Mouse (Mus musculus): ENCODE measurements around the gene Hexb. TPM values are rescaled to one million over a fixed set of nuclear protein-coding genes. Genes with fewer than 3 reads are reported as not detected.

Hexb gene
- polyA plus RNA-seq, 1 experiment from 2014 or later = 273 TPM

GRCm38 (mm10) chr13:97215563-97215962 lies 17.4 kb upstream of the Hexb start:
- H3K9ac ChIP-seq (ENCODE audit: low read depth, low read length) = no peak overlapping the region
- WGBS = 65% methylated on average over 4 of the region's 4 CpGs
- H3K36me3 ChIP-seq (ENCODE audit: control insufficient read depth, insufficient read depth) = no peaks in the 10 kb centered on the region
- H3K4me2 ChIP-seq (replicated peaks; ENCODE audit: low read depth) = no peak overlapping the region
- no peaks in the 10 kb centered on the region for H3K27me3 ChIP-seq (replicated peaks; ENCODE audit: control insufficient read depth, insufficient read depth, low read length)
- ATAC-seq = no peak
- H3K4me3 ChIP-seq (ENCODE audit: low read depth, low read length) = no peak overlapping the region
- no peaks in the 10 kb centered on the region for H3K9me3 ChIP-seq (ENCODE audit: control insufficient read depth)
- no peak overlapping the region for H3K27ac ChIP-seq (ENCODE audit: low read depth, low read length)
- H3K4me1 ChIP-seq (replicated peaks; ENCODE audit: control insufficient read depth, insufficient read depth, low read length) = no peaks in the 10 kb centered on the region
- no peak for TF ChIP-seq CTCF (IDR thresholded peaks at IDR 0.05; ENCODE audit: low read depth)

GRCm38 (mm10) chr13:97214583-97215268 lies 16.6 kb upstream of the Hexb start:
- H3K4me2 ChIP-seq (replicated peaks; ENCODE audit: low read depth) = no peak overlapping the region
- 73% methylated on average over 3 of the region's 3 CpGs for WGBS
- H3K36me3 ChIP-seq (ENCODE audit: control insufficient read depth, insufficient read depth) = no peaks in the 10 kb centered on the region
- no peak overlapping the region for H3K9ac ChIP-seq (ENCODE audit: low read depth, low read length)
- no peak for TF ChIP-seq CTCF (IDR thresholded peaks at IDR 0.05; ENCODE audit: low read depth)
- no peaks in the 10 kb centered on the region for H3K9me3 ChIP-seq (ENCODE audit: control insufficient read depth)
- no peak for ATAC-seq
- no peak overlapping the region for H3K27ac ChIP-seq (ENCODE audit: low read depth, low read length)
- H3K27me3 ChIP-seq (replicated peaks; ENCODE audit: control insufficient read depth, insufficient read depth, low read length) = no peaks in the 10 kb centered on the region
- H3K4me3 ChIP-seq (ENCODE audit: low read depth, low read length) = no peak overlapping the region
- H3K4me1 ChIP-seq (replicated peaks; ENCODE audit: control insufficient read depth, insufficient read depth, low read length) = no peaks in the 10 kb centered on the region

GRCm38 (mm10) chr13:97208500-97209010 lies 10.4 kb upstream of the Hexb start:
- Histone ChIP-seq H3K27me3 (replicated peaks; ENCODE audit: control insufficient read depth, insufficient read depth, low read length) (no peaks in the 10 kb centered on the region), H3K4me2 (replicated peaks; ENCODE audit: low read depth) (no peak overlapping the region), H3K36me3 (ENCODE audit: control insufficient read depth, insufficient read depth) (no peaks in the 10 kb centered on the region), H3K9ac (ENCODE audit: low read depth, low read length) (no peak overlapping the region), H3K4me1 (replicated peaks; ENCODE audit: control insufficient read depth, insufficient read depth, low read length) (peaks cover 4% of the 10 kb centered on the region; the same call in 1 of the 2 replicates), H3K4me3 (ENCODE audit: low read depth, low read length) (no peak overlapping the region), H3K9me3 (ENCODE audit: control insufficient read depth) (no peaks in the 10 kb centered on the region), H3K27ac (ENCODE audit: low read depth, low read length) (no peak overlapping the region; the same call in 1 of the 2 replicates)
- 66% methylated on average over 3 of the region's 3 CpGs for WGBS
- no peak for TF ChIP-seq CTCF (IDR thresholded peaks at IDR 0.05; ENCODE audit: low read depth)
- no peak for ATAC-seq

- no peaks in the 10 kb centered on the region for H3K36me3 ChIP-seq (ENCODE audit: control insufficient read depth, insufficient read depth)
- ATAC-seq = no peak
- no peaks in the 10 kb centered on the region for H3K27me3 ChIP-seq (replicated peaks; ENCODE audit: control insufficient read depth, insufficient read depth, low read length)
- TF ChIP-seq CTCF (IDR thresholded peaks at IDR 0.05; ENCODE audit: low read depth) = no peak
- H3K9me3 ChIP-seq (ENCODE audit: control insufficient read depth) = no peaks in the 10 kb centered on the region
- no peak overlapping the region for H3K9ac ChIP-seq (ENCODE audit: low read depth, low read length)
- H3K4me2 ChIP-seq (replicated peaks; ENCODE audit: low read depth) = no peak overlapping the region
- H3K27ac ChIP-seq (ENCODE audit: low read depth, low read length) = no peak overlapping the region; the same call in 1 of the 2 replicates
- peaks cover 4% of the 10 kb centered on the region; the same call in 1 of the 2 replicates for H3K4me1 ChIP-seq (replicated peaks; ENCODE audit: control insufficient read depth, insufficient read depth, low read length)
- 40% methylated on average over 7 of the region's 7 CpGs for WGBS
- H3K4me3 ChIP-seq (ENCODE audit: low read depth, low read length) = no peak overlapping the region
Measured at GRCm38 (mm10) chr13:97208112-97208478, 9.9 kb upstream of the Hexb start.

- WGBS = 69% methylated on average over 7 of the region's 7 CpGs
- Histone ChIP-seq H3K27me3 (replicated peaks; ENCODE audit: control insufficient read depth, insufficient read depth, low read length) (no peaks in the 10 kb centered on the region), H3K9me3 (ENCODE audit: control insufficient read depth) (no peaks in the 10 kb centered on the region), H3K36me3 (ENCODE audit: control insufficient read depth, insufficient read depth) (no peaks in the 10 kb centered on the region), H3K4me1 (replicated peaks; ENCODE audit: control insufficient read depth, insufficient read depth, low read length) (peaks cover 4% of the 10 kb centered on the region; the same call in 1 of the 2 replicates), H3K9ac (ENCODE audit: low read depth, low read length) (no peak overlapping the region), H3K4me2 (replicated peaks; ENCODE audit: low read depth) (no peak overlapping the region), H3K4me3 (ENCODE audit: low read depth, low read length) (no peak overlapping the region), H3K27ac (ENCODE audit: low read depth, low read length) (no peak overlapping the region)
- no peak for TF ChIP-seq CTCF (IDR thresholded peaks at IDR 0.05; ENCODE audit: low read depth)
- ATAC-seq = no peak
Measured at GRCm38 (mm10) chr13:97207472-97208111, 9.4 kb upstream of the Hexb start.

GRCm38 (mm10) chr13:97206046-97206445 lies 7.9 kb upstream of the Hexb start:
- no peak for TF ChIP-seq CTCF (IDR thresholded peaks at IDR 0.05; ENCODE audit: low read depth)
- peaks cover 4% of the 10 kb centered on the region; the same call in 1 of the 2 replicates for H3K4me1 ChIP-seq (replicated peaks; ENCODE audit: control insufficient read depth, insufficient read depth, low read length)
- H3K36me3 ChIP-seq (ENCODE audit: control insufficient read depth, insufficient read depth) = no peaks in the 10 kb centered on the region
- no peak overlapping the region for H3K4me3 ChIP-seq (ENCODE audit: low read depth, low read length)
- no peak overlapping the region for H3K4me2 ChIP-seq (replicated peaks; ENCODE audit: low read depth)
- H3K27ac ChIP-seq (ENCODE audit: low read depth, low read length) = no peak overlapping the region; the same call in 1 of the 2 replicates
- no peaks in the 10 kb centered on the region for H3K27me3 ChIP-seq (replicated peaks; ENCODE audit: control insufficient read depth, insufficient read depth, low read length)
- no peak overlapping the region for H3K9ac ChIP-seq (ENCODE audit: low read depth, low read length)
- no peak for ATAC-seq
- 91% methylated on average over 2 of the region's 2 CpGs for WGBS
- H3K9me3 ChIP-seq (ENCODE audit: control insufficient read depth) = no peaks in the 10 kb centered on the region
